In the genomic region with DNA sequence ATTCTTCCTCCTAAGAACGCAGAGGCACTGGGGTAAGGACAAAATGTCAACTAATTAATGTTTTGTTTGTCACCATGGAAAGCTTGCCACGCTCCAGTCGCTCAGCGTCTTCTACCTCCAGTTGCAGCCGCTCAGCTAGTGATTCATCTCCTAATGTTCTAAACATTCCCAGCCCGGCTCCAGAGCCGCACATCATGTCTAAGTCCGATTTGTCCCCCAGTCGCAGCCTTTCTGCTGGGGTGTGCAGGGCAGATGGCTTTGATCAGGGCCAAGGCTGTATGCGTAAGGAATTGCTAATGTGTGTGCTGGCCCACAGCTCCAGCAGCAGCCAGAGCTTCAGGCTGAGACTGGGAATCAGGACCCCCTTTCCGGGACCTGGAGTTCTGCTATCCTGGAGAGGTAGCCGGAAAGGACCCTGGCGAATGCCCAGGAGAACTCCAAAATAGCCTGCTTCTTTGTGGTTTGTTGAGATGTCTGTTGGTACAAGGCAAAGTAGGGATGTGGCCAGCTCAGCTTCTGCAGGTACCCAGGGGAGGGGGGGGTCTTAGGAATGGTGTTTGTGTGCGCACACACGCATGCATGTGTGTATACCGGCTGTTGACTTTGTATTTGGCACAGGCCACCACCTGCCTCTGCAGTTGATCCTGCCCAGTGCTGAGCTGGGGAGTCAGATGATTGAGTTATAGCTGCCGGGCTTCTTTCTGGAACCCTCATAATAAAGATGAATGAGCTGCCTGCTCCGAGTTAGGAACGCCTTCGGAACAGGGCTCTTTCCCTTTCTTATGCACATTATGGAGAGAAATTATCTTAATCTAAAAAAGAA, we compare ENCODE assay signal across 9 mouse cellular contexts.
DNase-seq lines count a peak whose midpoint lies in the region; ATAC-seq and TF ChIP-seq lines count a peak whose summit lies in the region.
"Had no signal": no experiment of that assay in that cellular context is flagged by ENCODE, and none has a peak within 500 bp of the region (broad histone marks: within the 10 kb centered on the region; RNA-seq: fewer than 3 reads in every experiment).

No protein-coding gene starts in this region.

- TF ChIP-seq CTCF in Patski (IDR thresholded peaks at IDR 0.05), result no peak

- no peak overlapping the region for H3K4me3 ChIP-seq in kidney, embryonic 15.5 days (replicated peaks)
- H3K4me3 ChIP-seq in kidney, embryonic 16.5 days (ENCODE audit: low read length), result no peak overlapping the region

- DNase-seq in 3134 (ENCODE audit: extremely low read depth, insufficient read length, low spot score), result peak; percentile 47
- peak; percentile 43 for DNase-seq in Patski (ENCODE audit: low read depth, low spot score)
- DNase-seq in layer of hippocampus, adult 9-11 months, result peak; percentile 64
- DNase-seq in c-Kit-positive CD71-positive TER-119-positive erythroid progenitor cells, embryonic 14.5 days (ENCODE audit: low spot score), result no peak
- DNase-seq in natural killer cell, adult 2 months (ENCODE audit: low spot score in 2 of 2), result no peak
- DNase-seq: thymus, postnatal 25 days had no signal

- peaks cover 19% of the 10 kb centered on the region for H3K4me1 ChIP-seq in kidney, embryonic 15.5 days
- H3K4me1 ChIP-seq in kidney, embryonic 16.5 days (ENCODE audit: insufficient read depth, low read length), result peaks cover 4% of the 10 kb centered on the region; the same call in 1 of the 2 replicates

- H3K4me2 ChIP-seq in kidney, embryonic 15.5 days, result no peak overlapping the region
- H3K4me2 ChIP-seq in kidney, embryonic 16.5 days (replicated peaks; ENCODE audit: low read depth, low read length), result no peak overlapping the region

- no peak overlapping the region for H3K9ac ChIP-seq in kidney, embryonic 15.5 days
- H3K9ac ChIP-seq in kidney, embryonic 16.5 days (replicated peaks; ENCODE audit: low read length), result no peak overlapping the region

- no peak for ATAC-seq in kidney, embryonic 15.5 days (replicated peaks; ENCODE audit: low FRiP score)
- no peak for ATAC-seq in kidney, embryonic 16.5 days (ENCODE audit: low FRiP score, low TSS enrichment)
- ATAC-seq in Patski, result peak; percentile 90
- ATAC-seq: inflammation-experienced regulatory T-cells, adult 6 months had no signal

- no peaks in the 10 kb centered on the region for H3K36me3 ChIP-seq in kidney, embryonic 15.5 days
- no peaks in the 10 kb centered on the region for H3K36me3 ChIP-seq in kidney, embryonic 16.5 days (ENCODE audit: insufficient read depth, low read length)

- H3K9me3 ChIP-seq in kidney, embryonic 15.5 days (replicated peaks), result peaks cover 2% of the 10 kb centered on the region
- H3K9me3 ChIP-seq in kidney, embryonic 16.5 days (ENCODE audit: low read length), result no peaks in the 10 kb centered on the region; the same call in 1 of the 2 replicates

- POLR2A ChIA-PET in Patski (lab: Charles Lee), result no interaction called here

- WGBS in kidney, embryonic 15.5 days, result 32% methylated on average over 20 of the region's 20 CpGs
- WGBS in kidney, embryonic 16.5 days, result 35% methylated on average over 20 of the region's 20 CpGs

- in situ Hi-C loops in Patski (cut with MboI; ENCODE audit: low pct_unique_long_range_greater_than_20kb), result no loop called here

- peak overlapping the region; percentile 5; the same call in 1 of the 2 replicates for H3K27ac ChIP-seq in kidney, embryonic 15.5 days
- H3K27ac ChIP-seq in kidney, embryonic 16.5 days (ENCODE audit: low read length), result no peak overlapping the region

- CTCF ChIA-PET in Patski (lab: Charles Lee), result interaction anchor here (1.0 to 1.3 kb wide), 2 partner anchors 11 to 171 kb away, joined by 3 read pairs; no protein-coding TSS in a partner anchor

- no peaks in the 10 kb centered on the region for H3K27me3 ChIP-seq in kidney, embryonic 15.5 days
- H3K27me3 ChIP-seq in kidney, embryonic 16.5 days (ENCODE audit: insufficient read depth, low read length), result no peaks in the 10 kb centered on the region
- H3K27me3 ChIP-seq in Patski, result no peaks in the 10 kb centered on the region

Comparison
In these comparisons a context has a peak if more than half of its experiments do, and no peak if none do; other contexts are left out.
1. DNase-seq: peak in 3134 (single experiment), Patski (single experiment) and layer of hippocampus, adult 9-11 months (single experiment); none in c-Kit-positive CD71-positive TER-119-positive erythroid progenitor cells, embryonic 14.5 days (single experiment) and natural killer cell, adult 2 months (0 of 2).